Mouse (Mus musculus) embryonic fibroblast, embryonic 13.5 days (primary cell): Measurements from ENCODE around the gene 3110082I17Rik. TPM values are rescaled to one million over a fixed set of nuclear protein-coding genes. Genes with fewer than 3 reads are reported as not detected.
A peak's percentile ranks its signal among the peaks of the same experiment; 100 is the strongest.

ENCODE experiments used
- H3K27ac ChIP-seq: 2 replicates; pipeline ENCODE4 v1.5.1; 2012; ENCODE audit warnings: low read length, control low read depth, inconsistent platforms; ENCODE audit not compliant: insufficient read depth
- H3K4me1 ChIP-seq: 2 replicates; pipeline ENCODE4 v1.6.1; 2011; ENCODE audit warnings: low read length; ENCODE audit not compliant: control insufficient read depth, insufficient read depth
- H3K4me3 ChIP-seq: 2 replicates; pipeline ENCODE4 v1.5.1; 2011; ENCODE audit warnings: mild to moderate bottlenecking, control low read depth, low read length; ENCODE audit not compliant: insufficient read depth
- CTCF ChIP-seq: IDR thresholded peaks from 2 replicates; pipeline ENCODE4 v1.5.1; 2011; ENCODE audit warnings: mild to moderate bottlenecking, control low read depth, low read length, moderate library complexity, borderline replicate concordance; ENCODE audit not compliant: insufficient read depth
- POLR2A ChIP-seq: IDR thresholded peaks from 2 replicates; pipeline ENCODE4 v1.6.1; 2011; ENCODE audit warnings: low read depth, mild to moderate bottlenecking, control low read depth, low read length, moderate library complexity
- polyA plus RNA-seq: library from polyadenylated mRNA; stranded (reverse); fragments of >200 nt; gene quantifications from 2 replicates; pipeline ENCODE4 v1.2.4, GENCODE M21; 2011; ENCODE audit warnings: low read depth; ENCODE audit not compliant: missing spikeins, insufficient read length

The 3110082I17Rik gene
- polyA plus RNA-seq, 1 experiment, result 15.3 TPM

DNA sequence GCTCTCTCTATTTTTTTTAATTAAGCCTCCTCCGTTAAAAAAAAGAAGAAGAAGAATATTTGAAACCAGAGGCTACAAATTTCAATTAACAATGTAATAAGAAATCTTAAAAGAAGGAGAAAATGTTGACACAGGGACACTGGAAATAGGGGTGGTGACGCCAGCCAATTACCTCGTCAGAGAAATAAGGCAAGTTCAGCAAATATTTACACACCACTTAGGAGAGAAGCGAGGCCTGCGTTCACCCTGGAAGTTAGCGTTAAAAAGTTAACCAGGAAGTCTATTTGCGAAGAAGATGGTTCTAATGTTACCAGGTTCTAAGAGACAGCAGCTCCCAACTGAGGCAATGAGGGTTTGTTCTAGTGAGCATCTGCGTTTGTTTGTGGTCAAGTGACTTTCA is 3.1 kb downstream of the 3110082I17Rik start:
- TF ChIP-seq CTCF (no peak), POLR2A (no peak)

DNA sequence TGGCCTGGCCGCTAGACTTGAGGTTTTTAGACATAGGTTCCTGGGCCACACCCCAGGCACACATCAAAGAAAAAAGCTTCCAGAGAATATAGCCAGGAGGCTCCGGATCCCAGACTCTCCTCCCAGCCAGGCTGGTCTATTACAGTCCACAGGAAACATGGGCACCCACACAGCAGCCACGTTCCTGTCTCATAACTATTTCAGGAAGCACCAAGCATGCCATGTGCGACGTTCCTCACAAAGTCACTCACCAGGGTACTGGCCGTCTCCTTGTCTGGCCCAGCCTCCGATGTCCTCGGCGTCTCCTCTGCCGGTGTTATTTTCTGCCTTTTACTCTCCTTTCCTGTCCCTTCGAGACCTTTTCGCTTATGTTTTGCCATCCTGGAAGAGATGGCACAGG is 5.2 kb downstream of the 3110082I17Rik start:
- no peak overlapping the region for H3K27ac ChIP-seq
- no peak overlapping the region for H3K4me3 ChIP-seq
- no peak for TF ChIP-seq CTCF
- TF ChIP-seq POLR2A, result no peak
- peaks cover 4% of the 10 kb centered on the region for H3K4me1 ChIP-seq

More for the DNA sequence above, 3.1 kb downstream of the 3110082I17Rik start:
- H3K4me3 ChIP-seq, result no peak overlapping the region
- H3K27ac ChIP-seq, result no peak overlapping the region
- H3K4me1 ChIP-seq, result peaks cover 4% of the 10 kb centered on the region

GRCm38 (mm10) chr5:139453031-139453430 is 7.3 kb downstream of the 3110082I17Rik start:
- Histone ChIP-seq H3K27ac (no peak overlapping the region), H3K4me1 (no peaks in the 10 kb centered on the region), H3K4me3 (no peak overlapping the region)
- TF ChIP-seq CTCF, result no peak
- TF ChIP-seq POLR2A, result no peak

GRCm38 (mm10) chr5:139449926-139450325 is 10.4 kb downstream of the 3110082I17Rik start:
- no peak overlapping the region for H3K4me3 ChIP-seq
- no peak for TF ChIP-seq CTCF
- no peak for TF ChIP-seq POLR2A
- H3K27ac ChIP-seq, result no peak overlapping the region
- no peaks in the 10 kb centered on the region for H3K4me1 ChIP-seq

DNA sequence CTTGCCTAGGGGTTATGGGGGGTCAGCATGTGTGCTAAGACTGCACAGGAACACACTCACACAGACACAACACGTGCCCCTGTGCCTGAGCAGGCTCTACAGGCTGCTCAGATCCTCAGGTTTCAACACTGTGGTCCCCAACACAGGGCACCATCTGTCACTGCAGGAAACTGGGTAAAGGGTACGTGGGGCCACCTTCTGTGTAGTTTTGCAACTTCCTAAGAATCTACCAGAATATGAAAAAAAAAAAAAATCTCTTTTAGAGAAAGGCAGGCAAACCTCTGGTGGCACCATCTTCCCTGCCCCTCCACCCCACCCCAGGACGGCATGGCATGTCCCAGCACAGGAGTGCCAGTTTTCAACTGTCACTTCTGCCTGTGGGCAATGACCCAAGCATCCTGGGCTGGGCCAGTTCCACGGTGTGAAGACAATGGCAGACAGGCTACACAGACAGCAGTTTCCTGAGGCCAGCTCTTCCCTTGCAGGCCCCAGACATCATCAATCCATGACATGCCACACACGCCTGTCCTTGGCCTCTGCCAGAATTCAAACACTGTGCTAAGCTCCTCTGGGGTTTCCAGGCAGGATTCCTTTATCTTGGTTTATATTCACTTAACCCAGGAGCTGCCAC is 11.1 kb downstream of the 3110082I17Rik start:
- TF ChIP-seq POLR2A (no peak), CTCF (no peak)
- Histone ChIP-seq H3K27ac (no peak overlapping the region), H3K4me3 (no peak overlapping the region), H3K4me1 (no peaks in the 10 kb centered on the region)

- TF ChIP-seq POLR2A, result no peak
- TF ChIP-seq CTCF, result no peak
- no peaks in the 10 kb centered on the region for H3K4me1 ChIP-seq
- no peak overlapping the region for H3K27ac ChIP-seq
- no peak overlapping the region for H3K4me3 ChIP-seq
Measured at GRCm38 (mm10) chr5:139448025-139448424, 12.3 kb downstream of the 3110082I17Rik start.

DNA sequence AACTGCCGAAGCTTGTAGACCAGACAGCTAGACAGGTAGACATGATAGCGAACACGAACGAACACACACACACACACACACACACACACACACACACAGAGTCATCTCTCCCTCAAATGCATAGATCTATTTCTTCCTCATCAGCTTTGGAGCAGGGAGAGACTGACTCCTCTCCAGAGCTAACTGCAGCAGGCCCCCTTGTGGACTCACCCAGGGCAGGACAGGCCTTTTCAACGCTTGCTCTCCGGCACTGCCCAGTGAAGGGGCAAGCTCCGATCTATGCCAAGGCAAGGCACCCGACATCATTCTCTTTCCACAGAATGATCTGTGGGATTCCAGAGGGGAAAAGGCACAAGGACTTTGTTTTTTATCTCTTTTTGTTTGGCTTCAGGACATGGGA is 15.1 kb downstream of the 3110082I17Rik start:
- TF ChIP-seq CTCF (peak; percentile 8; the same call in 1 of the 2 replicates), POLR2A (no peak)
- H3K4me3 ChIP-seq, result no peak overlapping the region
- H3K27ac ChIP-seq, result no peak overlapping the region
- peaks cover 3% of the 10 kb centered on the region; the same call in 1 of the 2 replicates for H3K4me1 ChIP-seq

GRCm38 (mm10) chr5:139442962-139443361 is 17.4 kb downstream of the 3110082I17Rik start:
- peak overlapping the region; percentile 3; the same call in 1 of the 2 replicates for H3K27ac ChIP-seq
- TF ChIP-seq CTCF, result no peak
- no peak for TF ChIP-seq POLR2A
- H3K4me3 ChIP-seq, result no peak overlapping the region
- peaks cover 3% of the 10 kb centered on the region for H3K4me1 ChIP-seq

DNA sequence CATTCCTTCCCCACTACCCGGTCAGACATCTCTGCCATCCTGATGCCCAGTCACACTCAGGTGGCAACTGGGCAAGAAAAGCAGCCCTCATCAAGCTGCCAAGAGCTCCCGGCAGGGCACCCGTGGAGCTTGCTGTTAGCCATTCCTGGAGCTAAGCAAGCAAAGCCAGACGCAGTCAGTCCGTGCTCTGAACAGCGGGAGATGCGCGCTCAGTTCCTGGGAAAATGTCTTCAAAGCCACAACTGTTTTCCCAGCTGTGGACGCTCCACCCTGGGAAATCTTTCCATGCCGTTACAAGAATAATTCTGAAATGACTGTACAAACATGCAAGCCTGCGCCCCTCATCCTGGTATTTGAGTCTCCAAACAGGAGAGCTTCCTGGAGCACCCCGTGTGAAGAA is 17.9 kb downstream of the 3110082I17Rik start:
- TF ChIP-seq CTCF (no peak), POLR2A (no peak)
- H3K27ac ChIP-seq, result peak overlapping the region; percentile 48
- H3K4me3 ChIP-seq, result no peak overlapping the region
- peaks cover 3% of the 10 kb centered on the region for H3K4me1 ChIP-seq

GRCm38 (mm10) chr5:139441726-139442018 is 18.7 kb downstream of the 3110082I17Rik start:
- peaks cover 3% of the 10 kb centered on the region for H3K4me1 ChIP-seq
- no peak for TF ChIP-seq POLR2A
- H3K27ac ChIP-seq, result no peak overlapping the region
- no peak overlapping the region for H3K4me3 ChIP-seq
